Mouse (Mus musculus) limb, embryonic 13.5 days (tissue): ENCODE measurements at regions not wholly inside any gene's neighbourhood (a gene's known extent, or its start where the extent isn't known, plus 50 kb on each side); places are given as distances from the start of the nearest gene placed in this dataset.

Experiments used
- ATAC-seq: fragments of 200-750 bp; cut with Nextera tagmentation; 2 replicates; pipeline ENCODE4 v1.8.0; 2017; ENCODE audit warnings: low read depth, moderate number of reproducible peaks, moderate TSS enrichment; ENCODE audit not compliant: low FRiP score
- H3K27ac ChIP-seq: fragments of 300-500 bp; sonication (generic); 2 replicates; pipeline ENCODE4 v1.5.1; 2015; ENCODE audit warnings: inconsistent platforms, mild to moderate bottlenecking, moderate library complexity
- H3K27me3 ChIP-seq: fragments of 300-500 bp; sonication (generic); 2 replicates; pipeline ENCODE4 v1.6.1; 2015; ENCODE audit warnings: mild to moderate bottlenecking, inconsistent platforms
- H3K36me3 ChIP-seq: fragments of 300-500 bp; sonication (generic); 2 replicates; pipeline ENCODE4 v1.6.1; 2015; ENCODE audit warnings: inconsistent platforms, mild to moderate bottlenecking, moderate library complexity
- H3K4me1 ChIP-seq: fragments of 300-500 bp; sonication (generic); 2 replicates; pipeline ENCODE4 v1.6.1; 2015; ENCODE audit warnings: inconsistent platforms
- H3K4me2 ChIP-seq: fragments of 300-500 bp; sonication (generic); replicated peaks from 2 replicates; pipeline ENCODE4 v1.6.1; 2015; ENCODE audit warnings: inconsistent platforms, mild to moderate bottlenecking, moderate library complexity
- H3K4me3 ChIP-seq: fragments of 300-500 bp; sonication (generic); 2 replicates; pipeline ENCODE4 v1.5.1; 2015; ENCODE audit warnings: moderate library complexity, mild to moderate bottlenecking, inconsistent platforms
- H3K9ac ChIP-seq: fragments of 300-500 bp; sonication (generic); 2 replicates; pipeline ENCODE4 v1.6.1; 2015; ENCODE audit warnings: mild to moderate bottlenecking, inconsistent platforms
- H3K9me3 ChIP-seq: fragments of 300-500 bp; sonication (generic); 2 replicates; pipeline ENCODE4 v1.6.1; 2016; ENCODE audit warnings: inconsistent platforms
- WGBS: fragments of 180-500 bp; shearing (Covaris S2); methylation state at CpG from one replicate; pipeline ENCODE4 v1.1.7; 2015; 5-methylcytosine and 5-hydroxymethylcytosine counted together

DNA sequence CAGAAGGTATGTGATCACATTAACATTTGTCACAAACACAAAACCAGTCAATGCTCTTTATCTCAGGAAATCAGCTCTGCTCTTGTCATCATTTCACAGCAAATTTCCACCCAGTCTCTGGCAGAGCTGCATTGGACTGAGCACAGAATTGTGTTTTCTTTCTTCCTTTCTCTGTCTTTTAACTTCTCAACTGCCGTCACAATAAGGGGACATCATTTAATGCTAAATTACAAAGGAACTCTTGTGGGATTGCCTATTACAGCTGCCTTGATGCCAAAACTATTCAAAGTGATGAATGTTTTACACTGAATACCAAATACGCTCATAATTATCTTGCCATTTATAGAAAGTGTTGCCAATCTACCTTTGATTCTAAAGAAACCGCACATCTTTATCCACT, 424.9 kb upstream of the Fign start:
- Histone ChIP-seq H3K27me3 (no peaks in the 10 kb centered on the region), H3K4me2 (no peak overlapping the region), H3K4me3 (no peak overlapping the region), H3K9me3 (no peaks in the 10 kb centered on the region), H3K36me3 (no peaks in the 10 kb centered on the region), H3K9ac (no peak overlapping the region), H3K4me1 (no peaks in the 10 kb centered on the region), H3K27ac (no peak overlapping the region)
- no peak for ATAC-seq
- WGBS, result 91% methylated on average over 3 of the region's 3 CpGs

GRCm38 (mm10) chr2:64522233-64522632, 424.4 kb upstream of the Fign start:
- Histone ChIP-seq H3K4me2 (no peak overlapping the region), H3K36me3 (no peaks in the 10 kb centered on the region), H3K4me3 (no peak overlapping the region), H3K27ac (no peak overlapping the region), H3K9ac (no peak overlapping the region), H3K4me1 (no peaks in the 10 kb centered on the region), H3K27me3 (no peaks in the 10 kb centered on the region), H3K9me3 (no peaks in the 10 kb centered on the region)
- whole genome bisulfite sequencing, result 66% methylated on average over 3 of the region's 3 CpGs
- ATAC-seq, result no peak

GRCm38 (mm10) chr2:64495725-64496124, 397.9 kb upstream of the Fign start:
- Histone ChIP-seq H3K9me3 (no peaks in the 10 kb centered on the region), H3K9ac (no peak overlapping the region), H3K36me3 (no peaks in the 10 kb centered on the region), H3K4me2 (no peak overlapping the region), H3K4me3 (no peak overlapping the region), H3K4me1 (no peaks in the 10 kb centered on the region), H3K27ac (no peak overlapping the region), H3K27me3 (no peaks in the 10 kb centered on the region)
- ATAC-seq, result no peak

DNA sequence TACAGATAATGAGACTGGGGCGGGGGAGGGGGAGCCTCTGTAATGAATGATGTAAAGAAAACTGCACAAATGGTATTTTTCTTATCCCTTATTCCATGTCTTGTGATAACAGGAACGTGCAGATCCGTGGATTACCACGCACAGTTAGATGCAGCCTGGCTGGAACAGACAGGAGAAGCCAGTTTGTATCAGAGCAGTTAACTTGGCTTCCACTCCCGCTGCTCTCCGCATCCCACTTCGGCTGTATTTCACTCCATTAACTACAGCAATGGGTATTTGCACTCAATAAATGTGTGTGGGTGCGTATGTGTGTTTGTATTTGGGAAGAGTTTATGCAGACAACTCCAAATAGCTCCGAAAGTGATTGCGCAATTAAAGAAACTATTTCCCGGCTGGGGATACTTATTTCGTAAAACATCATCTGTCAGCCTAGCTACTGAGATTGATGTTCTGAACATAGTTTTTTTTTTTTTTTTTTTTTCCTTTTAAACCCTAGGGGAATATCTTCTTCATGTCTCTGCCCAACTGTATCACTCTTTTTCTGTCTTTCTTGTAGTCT, 368.7 kb upstream of the Fign start:
- no peak overlapping the region for H3K27ac ChIP-seq
- WGBS, result 82% methylated on average over 12 of the region's 12 CpGs
- H3K27me3 ChIP-seq, result no peaks in the 10 kb centered on the region; the same call in 1 of the 2 replicates
- H3K9me3 ChIP-seq, result no peaks in the 10 kb centered on the region
- no peak overlapping the region for H3K4me3 ChIP-seq
- H3K9ac ChIP-seq, result no peak overlapping the region
- H3K4me2 ChIP-seq, result no peak overlapping the region
- no peak for ATAC-seq
- H3K36me3 ChIP-seq, result no peaks in the 10 kb centered on the region
- H3K4me1 ChIP-seq, result peaks cover 15% of the 10 kb centered on the region

DNA sequence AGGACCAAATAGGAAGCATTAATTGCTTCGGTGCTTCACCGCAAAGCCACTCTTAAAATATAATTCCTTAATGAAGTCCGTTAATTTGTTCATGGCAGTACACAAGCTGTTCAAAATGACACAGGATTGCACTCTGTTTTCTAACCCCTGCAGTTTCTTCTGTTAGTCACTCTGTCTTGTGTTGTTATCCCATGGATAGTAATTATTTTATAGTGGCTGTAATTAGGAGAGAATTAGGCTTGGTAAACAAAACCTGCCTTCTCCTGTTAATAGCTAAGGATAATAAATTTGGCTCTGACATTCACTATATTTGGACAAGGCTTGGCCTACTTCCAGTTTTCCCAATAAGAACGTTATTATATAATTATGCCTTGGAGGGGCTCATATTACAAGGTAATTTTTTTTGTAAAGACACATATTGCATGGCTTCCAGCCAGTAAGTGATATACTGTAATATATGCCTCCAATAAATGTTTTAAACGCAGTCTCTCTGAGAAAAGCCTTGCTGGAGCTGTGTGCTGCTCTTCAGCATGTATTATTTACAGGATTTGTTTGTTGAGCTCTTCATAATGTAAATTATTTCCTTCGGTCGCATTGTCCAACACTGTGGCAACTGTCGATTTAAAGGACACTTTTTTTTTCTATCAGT, 364.8 kb upstream of the Fign start:
- Histone ChIP-seq H3K27me3 (no peaks in the 10 kb centered on the region; the same call in 1 of the 2 replicates), H3K27ac (no peak overlapping the region), H3K36me3 (no peaks in the 10 kb centered on the region), H3K4me1 (peaks cover 16% of the 10 kb centered on the region), H3K4me2 (peak overlapping the region; percentile 23; the same call in 1 of the 2 replicates), H3K9ac (no peak overlapping the region), H3K4me3 (no peak overlapping the region), H3K9me3 (no peaks in the 10 kb centered on the region)
- ATAC-seq, result peak; percentile 76
- 33% methylated on average over 8 of the region's 8 CpGs for WGBS

GRCm38 (mm10) chr2:64462041-64462440, 364.2 kb upstream of the Fign start:
- peak overlapping the region; percentile 23; the same call in 1 of the 2 replicates for H3K4me2 ChIP-seq
- no peak for ATAC-seq
- 64% methylated on average over 11 of the region's 11 CpGs for WGBS
- H3K27ac ChIP-seq, result no peak overlapping the region
- no peak overlapping the region for H3K9ac ChIP-seq
- no peaks in the 10 kb centered on the region for H3K9me3 ChIP-seq
- H3K27me3 ChIP-seq, result no peaks in the 10 kb centered on the region; the same call in 1 of the 2 replicates
- no peaks in the 10 kb centered on the region for H3K36me3 ChIP-seq
- no peak overlapping the region for H3K4me3 ChIP-seq
- peaks cover 16% of the 10 kb centered on the region for H3K4me1 ChIP-seq

- Histone ChIP-seq H3K4me2 (peak overlapping the region; percentile 23; the same call in 1 of the 2 replicates), H3K4me3 (no peak overlapping the region), H3K4me1 (peaks cover 16% of the 10 kb centered on the region), H3K9ac (no peak overlapping the region), H3K36me3 (no peaks in the 10 kb centered on the region), H3K27me3 (no peaks in the 10 kb centered on the region; the same call in 1 of the 2 replicates), H3K9me3 (no peaks in the 10 kb centered on the region), H3K27ac (no peak overlapping the region)
- WGBS, result 48% methylated on average over 9 of the region's 9 CpGs
- ATAC-seq, result no peak
Observed at GRCm38 (mm10) chr2:64461636-64462035, 363.8 kb upstream of the Fign start.

DNA sequence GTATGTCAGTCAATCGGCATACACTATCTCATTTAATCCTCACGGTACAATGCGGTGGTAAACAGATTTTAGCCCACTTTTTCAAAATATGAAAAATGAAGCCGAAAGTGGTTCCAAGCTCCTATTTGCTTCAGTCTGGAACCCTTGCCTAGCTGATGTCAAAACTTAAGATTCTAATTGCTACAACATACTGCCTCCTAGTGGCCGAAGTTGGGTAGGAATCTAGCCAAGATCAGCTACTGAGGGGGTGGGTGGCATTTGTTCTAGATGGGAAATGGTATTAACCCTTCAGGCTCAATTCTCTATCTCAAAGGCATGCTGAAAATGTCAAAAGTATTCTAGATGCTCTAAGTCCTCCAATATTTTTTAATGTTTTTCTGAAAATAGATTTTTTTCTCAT, 360.3 kb upstream of the Fign start:
- no peak overlapping the region for H3K9ac ChIP-seq
- H3K4me1 ChIP-seq, result peaks cover 16% of the 10 kb centered on the region
- no peak overlapping the region for H3K27ac ChIP-seq
- no peak for ATAC-seq
- H3K36me3 ChIP-seq, result no peaks in the 10 kb centered on the region
- WGBS, result 64% methylated on average over 5 of the region's 5 CpGs
- no peaks in the 10 kb centered on the region for H3K9me3 ChIP-seq
- H3K4me3 ChIP-seq, result no peak overlapping the region
- no peak overlapping the region for H3K4me2 ChIP-seq
- H3K27me3 ChIP-seq, result no peaks in the 10 kb centered on the region

DNA sequence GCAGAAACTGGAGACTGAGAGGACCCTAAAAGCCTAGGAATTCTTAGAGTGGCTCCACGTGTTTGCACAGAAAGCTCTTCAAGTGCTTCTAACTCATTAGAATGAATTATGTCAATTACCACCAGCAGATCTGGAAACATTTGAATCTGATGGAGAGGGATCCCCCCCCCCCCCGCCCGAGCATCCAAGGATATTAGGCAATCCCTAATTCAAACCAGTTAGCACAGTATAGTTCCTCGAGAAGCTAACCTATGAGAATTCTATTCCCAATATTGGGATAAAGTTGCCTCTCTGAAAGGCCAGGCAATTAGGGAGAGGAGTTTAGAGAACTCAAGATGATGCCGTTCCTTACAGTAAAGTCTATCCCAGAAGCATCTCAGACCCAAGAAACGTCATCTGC, 354.9 kb upstream of the Fign start:
- no peak overlapping the region for H3K9ac ChIP-seq
- ATAC-seq, result no peak
- 48% methylated on average over 6 of the region's 6 CpGs for WGBS

GRCm38 (mm10) chr2:64451614-64452317, 353.9 kb upstream of the Fign start:
- WGBS, result 74% methylated on average over 12 of the region's 12 CpGs
- Histone ChIP-seq H3K4me1 (no peaks in the 10 kb centered on the region), H3K36me3 (no peaks in the 10 kb centered on the region), H3K27ac (no peak overlapping the region), H3K27me3 (no peaks in the 10 kb centered on the region), H3K4me3 (no peak overlapping the region), H3K4me2 (no peak overlapping the region), H3K9me3 (no peaks in the 10 kb centered on the region), H3K9ac (no peak overlapping the region)
- ATAC-seq, result no peak

More for the DNA sequence above, 354.9 kb upstream of the Fign start:
- no peaks in the 10 kb centered on the region for H3K4me1 ChIP-seq
- no peaks in the 10 kb centered on the region for H3K9me3 ChIP-seq
- no peaks in the 10 kb centered on the region for H3K36me3 ChIP-seq
- H3K27ac ChIP-seq, result no peak overlapping the region
- H3K27me3 ChIP-seq, result no peaks in the 10 kb centered on the region
- H3K4me2 ChIP-seq, result no peak overlapping the region
- no peak overlapping the region for H3K4me3 ChIP-seq

GRCm38 (mm10) chr2:64443171-64443570, 345.3 kb upstream of the Fign start:
- H3K4me3 ChIP-seq, result no peak overlapping the region
- no peaks in the 10 kb centered on the region for H3K4me1 ChIP-seq
- no peak for ATAC-seq

GRCm38 (mm10) chr2:64440961-64441360, 343.1 kb upstream of the Fign start:
- 92% methylated on average over 2 of the region's 2 CpGs for WGBS
- no peak for ATAC-seq
- H3K27ac ChIP-seq, result no peak overlapping the region

More at GRCm38 (mm10) chr2:64443171-64443570, 345.3 kb upstream of the Fign start:
- no peak overlapping the region for H3K4me2 ChIP-seq
- H3K36me3 ChIP-seq, result no peaks in the 10 kb centered on the region
- H3K9ac ChIP-seq, result no peak overlapping the region
- no peak overlapping the region for H3K27ac ChIP-seq
- 88% methylated on average over 3 of the region's 3 CpGs for WGBS
- H3K9me3 ChIP-seq, result no peaks in the 10 kb centered on the region
- H3K27me3 ChIP-seq, result no peaks in the 10 kb centered on the region

More at GRCm38 (mm10) chr2:64440961-64441360, 343.1 kb upstream of the Fign start:
- Histone ChIP-seq H3K36me3 (no peaks in the 10 kb centered on the region), H3K4me1 (no peaks in the 10 kb centered on the region), H3K9ac (no peak overlapping the region), H3K4me3 (no peak overlapping the region), H3K9me3 (no peaks in the 10 kb centered on the region), H3K27me3 (no peaks in the 10 kb centered on the region), H3K4me2 (no peak overlapping the region)
